In the genomic region with DNA sequence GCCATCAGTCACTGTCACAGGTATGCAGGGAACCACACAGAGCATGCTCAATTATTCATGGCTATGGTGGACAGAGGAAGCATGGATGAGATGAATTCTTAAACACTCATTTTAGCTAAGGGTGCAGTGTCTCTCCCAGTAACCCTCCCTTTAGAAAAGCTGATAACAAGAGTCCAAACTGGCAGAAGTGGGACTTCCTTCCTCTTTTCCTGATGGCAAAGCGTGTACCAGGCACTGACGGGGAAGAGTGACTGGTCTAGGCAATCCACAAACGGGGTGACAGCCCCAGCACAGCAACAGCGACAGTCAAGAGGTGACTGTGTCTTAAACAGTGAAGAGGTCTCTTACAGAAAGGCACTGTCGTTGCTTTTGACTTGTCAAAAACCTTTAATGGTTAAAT, we compare ENCODE assay signal across 18 mouse cellular contexts.
"Had no signal": no experiment of that assay in that cellular context is flagged by ENCODE, and none has a peak within 500 bp of the region (broad histone marks: within the 10 kb centered on the region; RNA-seq: fewer than 3 reads in every experiment).

No protein-coding gene starts in this region.

- H3K4me3 ChIP-seq: layer of hippocampus, adult 2 months; limb, embryonic 12.5 days; liver, embryonic 13.5 days; lung, embryonic 15.5 days; midbrain, embryonic 10.5 days; myocyte; neural tube, embryonic 15.5 days had no signal

- H3K4me2 ChIP-seq: limb, embryonic 12.5 days; liver, embryonic 13.5 days; lung, embryonic 15.5 days; neural tube, embryonic 15.5 days had no signal

- H3K9me3 ChIP-seq: limb, embryonic 12.5 days; liver, embryonic 13.5 days; lung, embryonic 15.5 days; midbrain, embryonic 10.5 days; neural tube, embryonic 15.5 days had no signal

- H3K4me1 ChIP-seq: limb, embryonic 12.5 days; lung, embryonic 15.5 days; midbrain, embryonic 10.5 days; neural tube, embryonic 15.5 days had no signal

- H3K27me3 ChIP-seq: limb, embryonic 12.5 days; liver, embryonic 13.5 days; lung, embryonic 15.5 days; neural tube, embryonic 15.5 days had no signal

- H3K27ac ChIP-seq: layer of hippocampus, adult 2 months; limb, embryonic 12.5 days; liver, embryonic 13.5 days; lung, embryonic 15.5 days; macrophage; midbrain, embryonic 10.5 days; neural tube, embryonic 15.5 days had no signal

- H3K9ac ChIP-seq: limb, embryonic 12.5 days; liver, embryonic 13.5 days; liver, postnatal 0 days; lung, embryonic 15.5 days; neural tube, embryonic 15.5 days had no signal

- ATAC-seq: liver, postnatal 0 days had no signal

- DNase-seq: kidney, postnatal 10 days; kidney, postnatal 4 days; liver; liver, embryonic 13.5 days; liver, postnatal 0 days; lung, postnatal 14 days; midbrain, embryonic 14.5 days; right cerebral cortex, adult 18-20 months; right cerebral cortex, postnatal 25 days; thymus, adult 2 months; thymus, postnatal 25 days had no signal
